Mouse (Mus musculus): ENCODE measurements around the gene Taf10. TPM values are rescaled to one million over a fixed set of nuclear protein-coding genes. Genes with fewer than 3 reads are reported as not detected.

Taf10 gene
- polyA plus RNA-seq, 1 experiment, result 553 TPM

DNA sequence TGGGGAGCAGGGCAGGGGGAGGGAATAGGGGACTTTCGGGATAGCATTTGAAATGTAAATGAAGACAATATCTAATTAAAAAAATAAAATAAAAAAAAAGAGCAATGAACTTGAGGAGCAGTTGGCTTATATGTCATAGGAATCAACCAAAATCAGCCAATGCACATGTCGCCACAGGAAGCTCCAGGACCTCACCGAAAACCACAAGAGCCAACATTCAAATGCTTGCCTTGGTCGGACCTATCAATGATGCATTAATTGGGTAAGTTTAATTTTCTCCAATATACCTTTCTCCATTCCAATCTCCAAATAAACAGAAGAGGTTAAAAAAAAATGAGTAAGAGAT lies 17.2 kb downstream of the Taf10 start:
- DNase-seq, result no peak
- H3K27me3 ChIP-seq (ENCODE audit: control insufficient read depth, insufficient read depth, low read length), result no peaks in the 10 kb centered on the region
- H3K4me3 ChIP-seq (ENCODE audit: control insufficient read depth, insufficient read depth, low read length), result no peak overlapping the region
- H3K27ac ChIP-seq (ENCODE audit: control insufficient read depth, insufficient read depth, low read length), result no peak overlapping the region
- H3K4me1 ChIP-seq (replicated peaks; ENCODE audit: control insufficient read depth, insufficient read depth, low read length), result no peaks in the 10 kb centered on the region
- WGBS, result 68% methylated on average over 4 of the region's 4 CpGs
- H3K36me3 ChIP-seq (ENCODE audit: control insufficient read depth, insufficient read depth, low read length), result peaks cover 15% of the 10 kb centered on the region
- TF ChIP-seq POLR2A (IDR thresholded peaks at IDR 0.05; ENCODE audit: control insufficient read depth, extremely low read depth, insufficient read depth, low read length, poor library complexity) (no peak), CTCF (IDR thresholded peaks at IDR 0.05; ENCODE audit: borderline replicate concordance, control insufficient read depth, extremely low read depth, insufficient read depth, low read length, poor library complexity) (no peak)

DNA sequence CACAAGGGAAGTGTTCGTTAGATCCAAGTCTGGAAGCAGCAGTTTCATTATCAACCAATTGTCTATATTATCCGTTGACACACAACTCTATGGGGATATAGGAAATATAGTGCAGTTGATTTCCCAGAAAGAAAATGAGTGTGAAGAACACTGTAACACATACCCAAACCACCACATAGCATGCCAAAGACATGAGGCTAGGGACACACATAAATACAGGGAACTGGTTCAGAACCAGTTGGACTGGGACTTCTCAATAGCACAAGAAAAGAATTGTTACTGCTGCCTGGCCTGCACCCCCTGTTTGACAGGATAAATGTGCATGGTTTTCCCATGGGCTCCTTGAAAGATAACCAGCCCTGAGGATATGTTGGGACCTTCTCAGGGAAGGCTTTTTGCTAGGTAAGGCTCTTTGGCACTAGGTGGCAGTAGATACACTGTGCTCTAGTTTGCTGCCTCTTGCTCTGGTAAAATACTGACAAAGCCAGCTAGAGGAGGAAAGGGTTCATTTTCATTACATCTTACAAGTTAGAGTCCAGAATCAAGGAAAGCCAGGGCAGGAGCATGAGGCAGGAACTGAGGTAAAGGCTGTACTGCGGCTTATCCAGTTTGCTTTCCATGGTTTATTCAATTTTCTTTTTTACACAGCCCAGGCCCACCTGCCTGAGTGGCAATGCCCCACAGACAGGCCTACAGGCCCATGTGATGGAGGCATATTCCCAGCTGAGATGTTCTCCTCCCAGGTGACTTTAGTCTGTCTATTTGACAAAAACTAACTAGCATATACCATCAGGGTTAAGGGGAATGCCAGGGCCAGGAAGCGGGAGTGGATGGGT lies 17.8 kb downstream of the Taf10 start:
- WGBS, result 87% methylated on average over 4 of the region's 4 CpGs
- Histone ChIP-seq H3K4me1 (replicated peaks; ENCODE audit: control insufficient read depth, insufficient read depth, low read length) (no peaks in the 10 kb centered on the region), H3K27me3 (ENCODE audit: control insufficient read depth, insufficient read depth, low read length) (no peaks in the 10 kb centered on the region), H3K4me3 (ENCODE audit: control insufficient read depth, insufficient read depth, low read length) (no peak overlapping the region), H3K36me3 (ENCODE audit: control insufficient read depth, insufficient read depth, low read length) (peaks cover 9% of the 10 kb centered on the region), H3K27ac (ENCODE audit: control insufficient read depth, insufficient read depth, low read length) (no peak overlapping the region)
- DNase-seq, result peak; percentile 40
- no peak for TF ChIP-seq CTCF (IDR thresholded peaks at IDR 0.05; ENCODE audit: borderline replicate concordance, control insufficient read depth, extremely low read depth, insufficient read depth, low read length, poor library complexity)
- TF ChIP-seq POLR2A (IDR thresholded peaks at IDR 0.05; ENCODE audit: control insufficient read depth, extremely low read depth, insufficient read depth, low read length, poor library complexity), result no peak

DNA sequence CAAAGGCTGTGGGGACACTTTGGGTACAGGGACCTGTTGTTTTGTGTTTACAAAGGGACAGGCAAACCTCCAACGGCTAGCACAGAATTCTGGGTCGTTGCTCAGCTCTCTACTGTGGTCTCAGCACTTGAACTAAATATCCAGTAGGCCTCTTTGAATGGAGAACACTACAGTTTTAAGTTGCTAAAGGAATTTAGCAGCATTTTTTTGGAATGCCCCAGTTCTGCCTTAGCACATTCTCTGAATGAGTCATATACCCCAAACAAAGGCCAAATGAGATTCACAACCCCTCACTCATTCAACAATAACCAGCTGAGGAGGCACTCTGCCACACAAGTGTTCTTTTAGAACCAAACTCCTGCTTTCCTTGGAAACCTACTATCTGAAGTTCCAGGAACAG lies 22.2 kb downstream of the Taf10 start:
- WGBS, result 81% methylated on average over 2 of the region's 2 CpGs
- TF ChIP-seq POLR2A (IDR thresholded peaks at IDR 0.05; ENCODE audit: control insufficient read depth, extremely low read depth, insufficient read depth, low read length, poor library complexity) (no peak), CTCF (IDR thresholded peaks at IDR 0.05; ENCODE audit: borderline replicate concordance, control insufficient read depth, extremely low read depth, insufficient read depth, low read length, poor library complexity) (no peak)
- Histone ChIP-seq H3K36me3 (ENCODE audit: control insufficient read depth, insufficient read depth, low read length) (no peaks in the 10 kb centered on the region), H3K4me1 (replicated peaks; ENCODE audit: control insufficient read depth, insufficient read depth, low read length) (no peaks in the 10 kb centered on the region), H3K27me3 (ENCODE audit: control insufficient read depth, insufficient read depth, low read length) (no peaks in the 10 kb centered on the region), H3K4me3 (ENCODE audit: control insufficient read depth, insufficient read depth, low read length) (no peak overlapping the region), H3K27ac (ENCODE audit: control insufficient read depth, insufficient read depth, low read length) (no peak overlapping the region)
- no peak for DNase-seq

DNA sequence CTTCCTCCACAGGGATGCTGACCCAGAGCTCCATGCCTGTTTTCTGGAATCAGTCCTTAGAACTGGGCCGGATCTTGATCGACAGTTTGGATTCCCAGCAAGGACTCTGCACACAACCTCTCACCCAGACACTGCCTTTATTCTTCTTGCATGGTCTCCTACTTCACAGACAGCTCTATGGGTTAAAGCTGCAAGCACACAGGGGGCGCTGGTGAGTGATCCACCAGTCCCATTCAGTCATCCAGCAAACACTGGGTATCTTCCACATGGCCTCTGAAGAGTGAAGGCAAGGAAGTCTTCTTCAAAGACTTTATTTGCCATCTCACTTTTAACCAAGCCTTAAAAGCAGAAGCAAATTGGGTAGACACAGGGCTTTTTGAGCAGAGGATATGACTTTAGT lies 28.8 kb downstream of the Taf10 start:
- WGBS, result 68% methylated on average over 3 of the region's 3 CpGs
- Histone ChIP-seq H3K4me1 (replicated peaks; ENCODE audit: control insufficient read depth, insufficient read depth, low read length) (no peaks in the 10 kb centered on the region), H3K36me3 (ENCODE audit: control insufficient read depth, insufficient read depth, low read length) (no peaks in the 10 kb centered on the region), H3K27me3 (ENCODE audit: control insufficient read depth, insufficient read depth, low read length) (no peaks in the 10 kb centered on the region), H3K4me3 (ENCODE audit: control insufficient read depth, insufficient read depth, low read length) (no peak overlapping the region), H3K27ac (ENCODE audit: control insufficient read depth, insufficient read depth, low read length) (no peak overlapping the region)
- TF ChIP-seq CTCF (IDR thresholded peaks at IDR 0.05; ENCODE audit: borderline replicate concordance, control insufficient read depth, extremely low read depth, insufficient read depth, low read length, poor library complexity) (no peak), POLR2A (IDR thresholded peaks at IDR 0.05; ENCODE audit: control insufficient read depth, extremely low read depth, insufficient read depth, low read length, poor library complexity) (no peak)
- DNase-seq, result peak; percentile 10

DNA sequence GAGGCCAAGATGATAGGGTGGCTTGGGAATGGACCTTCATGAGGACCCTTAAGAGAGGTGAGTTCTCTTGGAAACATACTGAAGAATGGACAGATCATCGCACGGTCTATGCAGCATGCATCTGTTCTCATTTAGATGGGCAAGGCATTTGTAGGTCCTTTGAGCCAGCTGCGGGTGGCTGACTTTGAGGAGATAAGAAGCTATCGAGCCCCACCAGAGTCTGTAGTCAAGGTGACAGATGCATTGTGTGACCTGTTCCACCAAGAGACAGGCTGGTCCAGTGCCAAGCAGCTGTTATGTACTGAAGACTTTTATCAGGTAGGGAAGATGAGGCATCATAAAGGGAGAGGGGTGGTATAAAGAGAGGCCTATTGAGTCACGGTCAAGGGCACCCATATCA lies 35.4 kb downstream of the Taf10 start:
- Histone ChIP-seq H3K27ac (ENCODE audit: control insufficient read depth, insufficient read depth, low read length) (no peak overlapping the region), H3K4me3 (ENCODE audit: control insufficient read depth, insufficient read depth, low read length) (no peak overlapping the region), H3K4me1 (replicated peaks; ENCODE audit: control insufficient read depth, insufficient read depth, low read length) (no peaks in the 10 kb centered on the region), H3K36me3 (ENCODE audit: control insufficient read depth, insufficient read depth, low read length) (no peaks in the 10 kb centered on the region), H3K27me3 (ENCODE audit: control insufficient read depth, insufficient read depth, low read length) (no peaks in the 10 kb centered on the region)
- no peak for TF ChIP-seq POLR2A (IDR thresholded peaks at IDR 0.05; ENCODE audit: control insufficient read depth, extremely low read depth, insufficient read depth, low read length, poor library complexity)
- no peak for TF ChIP-seq CTCF (IDR thresholded peaks at IDR 0.05; ENCODE audit: borderline replicate concordance, control insufficient read depth, extremely low read depth, insufficient read depth, low read length, poor library complexity)
- 98% methylated on average over 5 of the region's 5 CpGs for WGBS
- DNase-seq, result no peak

DNA sequence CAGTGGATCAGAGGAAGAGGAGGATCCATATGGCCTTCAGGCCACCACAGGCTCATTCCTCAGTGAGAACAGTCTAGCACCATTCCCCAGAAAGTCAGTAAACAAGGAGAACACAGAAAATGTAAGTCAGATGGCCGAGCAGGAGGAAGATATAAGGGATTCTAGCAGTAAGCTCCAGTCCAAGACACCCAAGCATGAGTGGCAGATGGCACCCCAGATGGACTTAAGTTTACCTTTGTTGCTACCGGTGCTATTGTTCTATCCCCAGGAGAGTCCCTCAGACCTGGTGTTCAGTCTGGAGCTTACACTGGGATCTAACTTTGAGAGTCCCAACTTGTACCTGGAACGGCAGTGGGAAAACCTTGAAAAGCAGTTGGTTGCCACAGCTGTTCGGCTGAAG lies 40.3 kb downstream of the Taf10 start:
- Histone ChIP-seq H3K27ac (ENCODE audit: control insufficient read depth, insufficient read depth, low read length) (no peak overlapping the region), H3K4me1 (replicated peaks; ENCODE audit: control insufficient read depth, insufficient read depth, low read length) (no peaks in the 10 kb centered on the region), H3K36me3 (ENCODE audit: control insufficient read depth, insufficient read depth, low read length) (no peaks in the 10 kb centered on the region), H3K27me3 (ENCODE audit: control insufficient read depth, insufficient read depth, low read length) (no peaks in the 10 kb centered on the region), H3K4me3 (ENCODE audit: control insufficient read depth, insufficient read depth, low read length) (no peak overlapping the region)
- TF ChIP-seq POLR2A (IDR thresholded peaks at IDR 0.05; ENCODE audit: control insufficient read depth, extremely low read depth, insufficient read depth, low read length, poor library complexity) (no peak), CTCF (IDR thresholded peaks at IDR 0.05; ENCODE audit: borderline replicate concordance, control insufficient read depth, extremely low read depth, insufficient read depth, low read length, poor library complexity) (no peak)
- no peak for DNase-seq
- 91% methylated on average over 4 of the region's 4 CpGs for WGBS

All from thymus, adult 2 months (tissue).